Comparison of ENCODE assay signal across 22 mouse cellular contexts in genomic region chr13:99294176-99294575, GRCm38 (mm10). TPM values are rescaled to one million over a fixed set of nuclear protein-coding genes. Genes with fewer than 3 reads are reported as not detected.
DNase-seq lines count a peak whose midpoint lies in the region; TF ChIP-seq lines count a peak whose summit lies in the region.
"Had no signal": no experiment of that assay in that cellular context is flagged by ENCODE, and none has a peak within 500 bp of the region (broad histone marks: within the 10 kb centered on the region; RNA-seq: fewer than 3 reads in every experiment).

No protein-coding gene starts in this region.

- H3K4me3 ChIP-seq in testis, adult 2 months (ENCODE audit: control insufficient read depth, low read depth, low read length) = peak overlapping the region; percentile 33; the same call in 1 of the 2 replicates
- H3K4me3 ChIP-seq: embryonic facial prominence, embryonic 13.5 days; embryonic facial prominence, embryonic 15.5 days; erythroblast, embryonic 14.5 days; forebrain, embryonic 10.5 days; forebrain, embryonic 12.5 days had no signal

- no peak overlapping the region for H3K27ac ChIP-seq in testis, adult 2 months (ENCODE audit: control insufficient read depth, insufficient read depth, low read depth, low read length)
- H3K27ac ChIP-seq: embryonic facial prominence, embryonic 13.5 days; embryonic facial prominence, embryonic 15.5 days; forebrain, embryonic 10.5 days; forebrain, embryonic 12.5 days had no signal

- H3K4me1 ChIP-seq in testis, adult 2 months (ENCODE audit: control insufficient read depth, insufficient read depth, low read length) = peaks cover 4% of the 10 kb centered on the region
- H3K4me1 ChIP-seq: embryonic facial prominence, embryonic 15.5 days; forebrain, embryonic 10.5 days; forebrain, embryonic 12.5 days had no signal

- H3K36me3 ChIP-seq in testis, adult 2 months (ENCODE audit: control insufficient read depth, insufficient read depth, low read length) = no peaks in the 10 kb centered on the region
- H3K36me3 ChIP-seq: embryonic facial prominence, embryonic 13.5 days; embryonic facial prominence, embryonic 15.5 days; forebrain, embryonic 10.5 days; forebrain, embryonic 12.5 days; G1E had no signal

- DNase-seq in testis, postnatal 14 days (ENCODE audit: low spot score) = no peak
- DNase-seq in NIH3T3 (ENCODE audit: low read depth) (peak; percentile 11), ZHBTc4 (ENCODE audit: low read depth, low spot score) (peak; percentile 61)
- DNase-seq in spleen, postnatal 10 days (ENCODE audit: low spot score in 2 of 2) = no peak
- no peak for DNase-seq in spleen, postnatal 36 days (ENCODE audit: low spot score in 2 of 2)
- DNase-seq: adrenal gland, adult 2 months; adrenal gland, postnatal 10 days; adrenal gland, postnatal 25 days; cerebellum, adult 11 months; cerebellum, adult 18-20 months; cerebellum, adult 8-10 months; cerebellum, adult 9-11 months; cerebellum, postnatal 14 days; cerebellum, postnatal 36 days; embryo, embryonic 11 days had no signal

- TF ChIP-seq POLR2A in testis, adult 2 months (IDR thresholded peaks at IDR 0.05; ENCODE audit: control insufficient read depth, low read depth, low read length) = no peak

- no peaks in the 10 kb centered on the region for H3K27me3 ChIP-seq in testis, adult 2 months (ENCODE audit: control insufficient read depth, insufficient read depth, low read length)
- H3K27me3 ChIP-seq: embryonic facial prominence, embryonic 13.5 days; embryonic facial prominence, embryonic 15.5 days; forebrain, embryonic 12.5 days had no signal

- TF ChIP-seq CTCF in testis, adult 2 months (IDR thresholded peaks at IDR 0.05; ENCODE audit: control insufficient read depth, insufficient read depth, insufficient replicate concordance, low read depth, low read length) = no peak

RNA-seq across cellular contexts. Expression of gene Ptcd2, which starts 50.3 kb away (rescaled TPM):
- polyA plus RNA-seq in testis, adult 2 months (2012; rRNA removed) = 12.0 and 12.7 TPM in 2 replicates

RNA-seq across cellular contexts. Expression of gene Mrps27, which starts 50.4 kb away (rescaled TPM):
- polyA plus RNA-seq in testis, adult 2 months (2012; rRNA removed) = 6.1 and 8.5 TPM in 2 replicates

Comparison
In these comparisons a context has a peak if more than half of its experiments do, and no peak if none do; other contexts are left out.
1. DNase-seq: peak in NIH3T3 (single experiment) and ZHBTc4 (single experiment); none in testis, postnatal 14 days (single experiment), spleen, postnatal 10 days (0 of 2) and spleen, postnatal 36 days (0 of 2).